Mouse (Mus musculus): ENCODE results near the gene Irf6. TPM values are rescaled to one million over a fixed set of nuclear protein-coding genes. Genes with fewer than 3 reads are reported as not detected.

Irf6 gene
- total RNA-seq, 2 experiments from 2014 or later = 0.45 to 0.65 TPM

- DNase-seq (ENCODE audit: low spot score in 2 of 2) = no peak
Observed at GRCm38 (mm10) chr1:193156316-193157110, 3.6 kb downstream of the Irf6 start.

GRCm38 (mm10) chr1:193157111-193157492, 4.2 kb downstream of the Irf6 start:
- no peak for DNase-seq (ENCODE audit: low spot score in 2 of 2)

GRCm38 (mm10) chr1:193159163-193159562, 6.3 kb downstream of the Irf6 start:
- DNase-seq (ENCODE audit: low spot score in 2 of 2) = no peak

- no peak for DNase-seq (ENCODE audit: low spot score in 2 of 2)
Observed at GRCm38 (mm10) chr1:193159613-193160012, 6.7 kb downstream of the Irf6 start.

- peak in 1 of 2 experiments; percentile 16 for DNase-seq (ENCODE audit: low spot score in 2 of 2)
Observed at GRCm38 (mm10) chr1:193160317-193161032, 7.6 kb downstream of the Irf6 start.

- no peak for DNase-seq (ENCODE audit: low spot score in 2 of 2)
Observed at GRCm38 (mm10) chr1:193167746-193168145, 14.8 kb downstream of the Irf6 start, which contains the start of gene A130010J15Rik. TSS of gene A130010J15Rik (plus strand) at chr1:193168046.

GRCm38 (mm10) chr1:193169228-193169627, 16.3 kb downstream of the Irf6 start:
- no peak for DNase-seq (ENCODE audit: low spot score in 2 of 2)

GRCm38 (mm10) chr1:193169856-193170255, 16.9 kb downstream of the Irf6 start:
- DNase-seq (ENCODE audit: low spot score in 2 of 2) = no peak

GRCm38 (mm10) chr1:193172991-193173809, 20.3 kb downstream of the Irf6 start:
- DNase-seq (ENCODE audit: low spot score in 2 of 2) = peak; percentile 92 to 98

- no peak for DNase-seq (ENCODE audit: low spot score in 2 of 2)
Observed at GRCm38 (mm10) chr1:193173810-193174129, 20.9 kb downstream of the Irf6 start.

- DNase-seq (ENCODE audit: low spot score in 2 of 2) = no peak
Observed at GRCm38 (mm10) chr1:193174143-193174733, 21.3 kb downstream of the Irf6 start.

- no peak for DNase-seq (ENCODE audit: low spot score in 2 of 2)
Observed at GRCm38 (mm10) chr1:193181104-193181503, 28.2 kb downstream of the Irf6 start.

- no peak for DNase-seq (ENCODE audit: low spot score in 2 of 2)
Observed at GRCm38 (mm10) chr1:193188257-193188656, 35.3 kb downstream of the Irf6 start.

- DNase-seq (ENCODE audit: low spot score in 2 of 2) = peak; percentile 34 to 40
Observed at GRCm38 (mm10) chr1:193189151-193189621, 36.3 kb downstream of the Irf6 start.

- DNase-seq (ENCODE audit: low spot score in 2 of 2) = no peak
Observed at GRCm38 (mm10) chr1:193189771-193190170, 36.9 kb downstream of the Irf6 start.

- DNase-seq (ENCODE audit: low spot score in 2 of 2) = no peak
Observed at GRCm38 (mm10) chr1:193191675-193192283, 38.9 kb downstream of the Irf6 start.

- DNase-seq (ENCODE audit: low spot score in 2 of 2) = no peak
Observed at GRCm38 (mm10) chr1:193194416-193195140, 41.7 kb downstream of the Irf6 start.

- DNase-seq (ENCODE audit: low spot score in 2 of 2) = no peak
Observed at GRCm38 (mm10) chr1:193195169-193195810, 42.4 kb downstream of the Irf6 start.

- no peak for DNase-seq (ENCODE audit: low spot score in 2 of 2)
Observed at GRCm38 (mm10) chr1:193197494-193198205, 44.7 kb downstream of the Irf6 start.

All from layer of hippocampus, postnatal 14 days (tissue).